Mouse (Mus musculus): ENCODE results near the gene Axdnd1. TPM values are rescaled to one million over a fixed set of nuclear protein-coding genes. Genes with fewer than 3 reads are reported as not detected.
A peak's percentile ranks its signal among the peaks of the same experiment; 100 is the strongest.
"Not testable (repeated sequence)": the region's sequence is repeated elsewhere in the genome, so short reads cannot be mapped to it uniquely, and the experiment has no call there.

Gene Axdnd1
- total RNA-seq, 2 experiments from 2014 or later: 5.3 to 8.7 TPM

DNA sequence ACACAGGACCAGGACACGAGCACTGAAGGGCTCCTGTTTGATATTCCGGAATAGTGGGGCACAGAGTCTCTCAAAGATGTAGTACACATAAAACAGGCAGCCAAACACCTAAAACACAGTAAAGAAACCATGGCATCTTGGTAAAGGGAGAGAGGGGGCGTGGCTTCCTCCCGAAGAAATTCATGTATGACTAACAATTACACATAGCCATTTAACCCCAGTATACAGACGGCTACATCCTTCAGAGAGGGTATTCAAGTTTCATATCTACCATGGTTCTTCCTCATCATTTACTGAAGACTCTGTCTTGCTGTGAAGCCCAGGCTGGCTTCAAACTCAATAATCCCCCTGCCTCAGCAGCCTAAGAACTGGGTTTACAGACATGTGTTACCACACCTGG, 16.8 kb upstream of the Axdnd1 start:
- no peak for DNase-seq (ENCODE audit: low spot score in 2 of 2)

DNA sequence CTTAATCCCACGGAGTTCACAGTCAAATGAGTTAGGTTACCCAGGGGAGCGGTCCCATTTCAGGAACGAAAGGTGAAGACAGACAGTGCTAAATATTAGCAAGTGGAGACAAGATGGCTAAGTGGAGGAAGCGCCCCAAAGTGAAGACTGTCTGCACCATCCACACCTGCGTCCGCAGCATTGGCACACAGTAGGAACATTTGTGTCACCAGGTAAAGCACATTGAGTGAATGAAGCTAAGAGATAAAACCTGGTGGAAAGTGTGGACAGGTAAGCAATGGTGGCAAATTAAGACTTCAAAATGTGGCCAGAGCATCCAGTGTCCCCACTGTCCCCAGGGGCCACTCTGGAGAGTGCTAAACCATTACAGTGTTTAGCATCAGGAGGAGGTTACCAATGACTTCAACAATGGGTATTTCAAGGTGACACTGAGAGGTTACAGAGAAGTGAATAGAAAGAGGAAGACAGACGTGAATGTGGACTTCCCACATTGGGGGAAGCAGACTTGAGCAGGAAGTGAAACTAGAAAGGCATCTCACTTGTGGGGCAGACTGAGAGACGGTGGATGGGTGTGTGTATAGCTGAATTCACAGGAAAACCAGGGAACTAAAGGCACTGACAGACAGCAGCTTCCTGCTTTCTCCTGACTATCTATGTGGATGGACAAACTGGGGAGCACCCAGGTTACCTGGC, 16.2 kb upstream of the Axdnd1 start:
- no peak for DNase-seq (ENCODE audit: low spot score in 2 of 2)

DNA sequence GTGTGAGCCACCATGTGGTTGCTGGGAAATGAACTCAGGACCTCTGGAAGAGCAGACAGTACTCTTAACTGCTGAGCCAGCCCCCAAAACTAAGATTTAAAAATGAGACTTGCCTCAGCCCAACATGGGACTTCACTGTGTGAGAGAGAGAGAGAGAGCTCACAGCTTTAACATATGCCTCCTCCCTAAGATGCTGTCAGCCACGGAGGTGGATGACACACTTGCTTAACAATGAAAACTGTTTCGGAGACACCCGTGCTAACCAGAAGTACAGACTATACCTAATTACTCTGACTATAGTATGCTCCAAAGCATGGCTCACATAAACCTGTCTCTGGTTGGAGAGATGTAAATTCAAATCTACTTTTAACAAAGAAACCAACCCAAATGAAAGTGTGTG, 12.5 kb upstream of the Axdnd1 start:
- DNase-seq (ENCODE audit: low spot score in 2 of 2): no peak

DNA sequence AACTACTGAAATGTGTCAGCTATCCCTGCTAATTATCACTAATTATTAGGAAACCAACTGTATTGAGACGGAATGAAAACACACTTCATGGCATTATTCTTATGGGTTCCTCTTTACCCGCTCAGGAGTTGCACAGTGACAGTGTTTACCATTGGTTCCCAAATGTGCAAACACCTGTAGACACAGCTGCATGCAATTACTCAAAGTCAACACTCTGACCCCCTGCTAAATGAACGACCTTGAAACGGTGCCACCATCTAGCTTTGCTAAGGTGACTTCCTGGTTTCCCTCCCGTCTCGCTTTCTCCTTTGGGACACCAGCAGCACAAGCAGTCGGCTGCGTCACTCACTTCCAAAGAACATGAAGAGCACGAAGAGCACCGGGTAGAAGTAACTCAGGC, 11.5 kb upstream of the Axdnd1 start:
- DNase-seq (ENCODE audit: low spot score in 2 of 2): no peak

DNA sequence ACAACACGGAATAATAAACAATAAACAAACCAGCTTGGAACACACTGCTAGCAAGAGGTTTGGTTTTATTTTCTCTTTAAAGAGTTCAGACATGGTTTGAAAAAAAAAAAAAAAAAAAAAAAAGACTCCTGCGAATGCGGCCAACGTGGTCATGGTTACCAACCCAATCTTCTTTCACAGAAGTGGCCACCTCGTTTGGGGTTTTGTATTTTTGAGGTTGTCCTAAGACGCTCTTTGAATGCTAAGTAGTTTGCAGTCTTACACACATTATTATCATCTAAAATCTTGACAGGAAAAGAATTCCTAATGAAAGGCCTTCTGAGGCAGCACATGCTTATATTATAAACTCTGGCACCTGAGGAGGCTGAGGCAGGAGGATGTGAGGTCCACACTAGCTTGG, 7.5 kb upstream of the Axdnd1 start:
- no peak for DNase-seq (ENCODE audit: low spot score in 2 of 2)

DNA sequence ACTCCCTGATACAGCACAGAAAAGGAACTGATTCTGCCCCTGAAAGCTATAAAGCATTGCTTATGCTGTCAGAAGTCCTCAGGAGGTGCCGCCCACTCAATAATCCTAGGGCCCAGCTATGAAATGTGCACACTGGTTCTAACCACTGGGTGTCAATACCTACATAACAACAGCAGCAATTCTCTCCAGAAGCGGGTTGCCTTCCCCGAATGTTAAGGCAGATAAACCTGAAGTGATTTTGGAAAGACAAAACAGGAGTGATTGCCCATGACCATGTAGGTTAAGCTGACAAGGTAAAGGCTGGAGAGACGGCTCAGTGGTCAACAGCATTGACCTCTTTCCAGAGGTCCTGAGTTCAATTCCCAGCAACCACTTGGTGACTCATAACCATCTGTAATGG, 4.8 kb upstream of the Axdnd1 start:
- DNase-seq (ENCODE audit: low spot score in 2 of 2): no peak

DNA sequence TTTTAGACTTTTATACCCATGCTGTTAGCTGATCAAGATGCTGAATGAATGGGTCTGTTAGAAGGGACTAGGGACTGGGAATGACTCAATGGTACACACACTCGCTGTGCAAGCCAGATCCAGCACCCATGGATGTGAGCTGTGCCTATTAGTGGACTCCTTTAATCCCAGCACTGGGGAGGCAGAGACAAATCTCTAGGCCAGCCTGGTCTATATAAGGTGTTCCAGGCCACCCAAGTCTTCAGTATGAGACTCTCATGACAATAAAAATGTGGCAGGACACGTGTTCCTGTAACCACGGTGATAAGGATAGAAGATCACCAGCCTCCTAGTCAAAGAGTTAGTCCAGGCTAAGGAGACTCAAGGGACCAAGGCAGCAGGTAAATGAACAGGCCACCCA, 3.1 kb upstream of the Axdnd1 start:
- no peak for DNase-seq (ENCODE audit: low spot score in 2 of 2)

DNA sequence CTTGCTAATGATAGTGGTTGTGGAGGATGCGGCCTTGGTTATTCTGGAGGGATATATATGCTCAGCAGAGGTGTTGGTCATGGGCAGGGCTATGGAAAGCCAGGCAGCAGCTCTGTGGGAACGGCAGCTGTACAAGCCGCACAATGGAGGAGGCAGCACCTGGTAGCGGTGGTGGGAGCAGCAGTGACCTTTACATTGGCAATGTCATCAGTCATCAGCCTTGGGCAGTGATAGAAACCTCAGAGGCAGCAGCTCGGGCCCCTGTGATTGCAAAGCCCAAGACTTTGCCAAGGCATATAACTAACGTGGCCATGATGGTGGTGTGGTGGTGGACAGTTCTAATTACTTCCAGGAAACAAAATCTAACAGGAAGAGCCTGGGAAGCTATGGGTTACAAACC, 2.5 kb upstream of the Axdnd1 start:
- no peak for DNase-seq (ENCODE audit: low spot score in 2 of 2)

DNA sequence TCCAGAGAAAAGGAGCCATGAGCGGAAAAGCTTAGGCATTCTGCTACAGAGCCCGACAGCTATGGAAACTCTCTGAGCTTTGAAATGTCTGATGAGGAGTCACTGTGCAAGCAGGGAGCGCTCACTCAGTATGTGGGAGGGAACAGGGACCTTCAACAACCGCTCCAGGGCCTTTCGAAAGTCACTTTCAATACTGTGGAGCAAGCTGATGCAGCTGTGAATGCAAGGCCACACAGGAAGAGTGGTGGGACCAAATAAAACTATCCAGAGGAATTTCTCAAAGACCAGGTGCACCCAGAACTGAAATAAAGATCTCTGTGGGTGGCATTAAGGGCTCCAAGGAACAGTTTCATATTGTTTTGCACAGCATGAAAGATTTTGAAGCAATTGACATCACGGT, 1.9 kb upstream of the Axdnd1 start:
- no peak for DNase-seq (ENCODE audit: low spot score in 2 of 2)

DNA sequence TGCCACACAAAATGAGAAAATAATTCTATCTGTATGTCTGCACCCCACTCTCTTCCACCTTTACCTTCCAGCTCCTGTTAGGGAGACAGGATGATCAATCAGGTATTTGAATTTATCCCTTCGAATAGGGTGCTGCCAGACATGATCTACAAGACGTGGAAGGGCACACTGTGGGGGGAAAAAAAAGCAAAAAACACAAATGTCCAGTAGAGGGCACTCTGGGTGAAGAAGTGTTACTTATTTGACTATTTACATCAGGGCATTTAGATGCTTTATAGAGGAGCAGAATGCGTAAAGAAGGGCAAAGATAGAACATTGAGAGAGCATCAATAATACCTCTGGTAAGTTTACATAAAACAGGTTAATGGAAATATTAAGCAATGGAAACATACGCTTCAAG, 2.8 kb downstream of the Axdnd1 start:
- DNase-seq (ENCODE audit: low spot score in 2 of 2): peak in 1 of 2 experiments; percentile 26

DNA sequence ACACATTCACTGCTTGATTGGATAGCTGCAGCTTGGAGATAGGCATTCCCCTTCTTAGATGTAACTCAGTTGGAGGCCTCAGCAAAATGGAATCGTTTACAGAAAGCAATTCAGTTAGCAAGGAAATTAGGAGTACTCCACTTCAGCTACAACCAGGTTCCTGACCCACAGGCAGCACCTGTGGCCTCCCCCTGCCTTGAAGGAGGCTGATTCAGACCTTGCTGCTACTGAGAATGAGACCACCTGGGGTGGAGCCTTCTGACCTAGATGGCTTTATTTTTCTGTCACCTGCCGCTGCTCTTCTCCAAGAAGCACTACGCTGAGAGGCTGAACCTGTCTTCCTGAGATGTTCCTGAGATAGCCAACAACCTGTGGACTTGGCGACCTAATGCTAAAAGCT, 12.4 kb downstream of the Axdnd1 start:
- no peak for DNase-seq (ENCODE audit: low spot score in 2 of 2)

DNA sequence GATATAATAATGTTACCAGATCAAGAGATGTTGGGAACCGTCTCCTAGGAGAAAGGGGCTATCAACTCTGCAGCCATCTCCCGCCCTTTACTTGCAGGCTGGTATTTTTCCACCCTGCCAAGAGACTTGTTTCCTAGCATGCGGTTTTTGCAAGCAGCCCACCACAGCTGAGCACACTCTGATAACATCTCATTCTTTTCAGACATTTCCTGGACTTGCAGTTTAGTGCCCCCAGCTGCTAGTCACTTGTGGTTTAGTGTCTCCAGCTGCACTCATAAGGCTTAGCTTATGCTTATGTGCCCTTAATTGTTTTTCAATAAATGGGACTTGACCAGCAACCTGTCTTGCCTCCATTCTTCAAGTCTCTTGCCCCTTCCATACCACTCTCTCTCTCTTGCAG, 13.0 kb downstream of the Axdnd1 start:
- no peak for DNase-seq (ENCODE audit: low spot score in 2 of 2)

DNA sequence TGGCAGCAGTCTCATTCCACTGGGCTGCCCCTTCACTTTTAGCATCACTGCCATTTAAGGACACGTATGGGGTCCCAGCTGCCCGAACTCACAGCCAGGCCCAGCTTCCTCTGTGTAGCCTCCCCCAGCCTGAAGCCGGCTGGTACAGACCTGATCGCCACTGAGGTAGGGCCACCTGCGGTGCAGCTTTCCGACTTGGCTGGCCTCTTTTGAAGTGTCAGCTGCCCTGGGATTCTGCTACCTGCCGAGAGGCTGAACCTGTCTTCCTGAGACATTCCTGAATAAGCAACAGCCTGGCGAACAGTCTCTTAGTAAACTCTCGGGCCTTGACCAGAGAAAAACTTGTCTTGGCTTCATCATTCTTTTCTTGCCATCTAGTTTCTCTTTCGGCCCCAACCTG, 17.7 kb downstream of the Axdnd1 start:
- no peak for DNase-seq (ENCODE audit: low spot score in 2 of 2)

DNA sequence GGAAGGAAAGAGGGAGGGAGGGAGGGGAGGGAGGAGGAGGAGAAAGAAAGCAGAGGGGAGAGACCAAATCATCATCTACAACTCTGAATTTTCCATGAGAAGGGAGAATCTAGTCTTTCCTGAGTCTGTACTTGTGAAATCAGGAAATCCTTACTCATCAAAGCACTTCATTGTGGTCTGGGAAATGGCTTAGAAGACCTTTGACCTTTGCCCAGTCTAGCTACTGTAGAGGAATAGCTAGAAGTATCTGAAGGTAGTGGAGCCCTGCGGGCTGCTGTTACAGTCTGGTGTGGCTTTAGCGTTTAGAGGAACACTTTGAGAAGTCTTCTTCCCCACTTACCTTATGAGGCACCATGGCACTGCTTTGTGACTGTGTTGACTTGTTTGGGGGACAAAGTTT, 18.5 kb downstream of the Axdnd1 start:
- no peak for DNase-seq (ENCODE audit: low spot score in 2 of 2)

DNA sequence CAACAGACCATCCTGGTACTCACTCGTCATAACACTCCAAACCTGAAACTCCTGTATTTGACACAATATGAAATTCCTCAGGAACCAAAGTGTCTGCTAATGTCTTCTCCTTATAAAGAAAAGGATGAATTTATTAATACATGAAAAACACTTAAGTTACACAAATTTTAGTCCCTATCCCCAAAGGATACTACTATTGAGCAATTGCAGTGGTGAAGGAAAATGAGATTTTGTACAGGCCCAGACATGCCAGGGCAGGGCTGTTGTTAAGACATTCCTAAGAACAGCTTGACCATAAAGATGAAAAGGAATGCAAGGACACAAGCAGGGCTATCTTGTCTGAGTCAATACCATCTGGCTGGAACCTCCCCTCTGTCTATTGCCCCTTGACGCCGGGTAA, 20.8 kb downstream of the Axdnd1 start:
- DNase-seq (ENCODE audit: low spot score in 2 of 2): not testable (repeated sequence)

DNA sequence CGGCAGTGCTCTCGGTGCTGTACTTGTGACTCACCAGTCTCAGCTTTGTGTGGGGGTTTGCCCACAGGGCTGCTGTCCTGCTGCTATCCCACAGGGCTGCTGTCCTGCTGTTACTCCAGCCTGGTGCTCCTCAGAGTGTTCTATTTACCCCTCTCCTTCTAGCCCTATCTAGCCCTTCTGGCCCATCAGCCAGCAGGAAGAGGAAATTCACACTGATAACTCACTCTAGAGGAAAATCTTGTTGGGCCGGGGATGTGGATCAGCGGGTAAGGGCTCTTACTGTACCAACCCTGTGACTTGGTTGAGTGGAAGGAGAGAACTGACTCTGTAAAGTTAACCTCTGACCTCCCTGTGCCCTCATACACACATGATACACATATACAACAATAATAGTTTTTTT, 27.8 kb downstream of the Axdnd1 start:
- DNase-seq (ENCODE audit: low spot score in 2 of 2): no peak

DNA sequence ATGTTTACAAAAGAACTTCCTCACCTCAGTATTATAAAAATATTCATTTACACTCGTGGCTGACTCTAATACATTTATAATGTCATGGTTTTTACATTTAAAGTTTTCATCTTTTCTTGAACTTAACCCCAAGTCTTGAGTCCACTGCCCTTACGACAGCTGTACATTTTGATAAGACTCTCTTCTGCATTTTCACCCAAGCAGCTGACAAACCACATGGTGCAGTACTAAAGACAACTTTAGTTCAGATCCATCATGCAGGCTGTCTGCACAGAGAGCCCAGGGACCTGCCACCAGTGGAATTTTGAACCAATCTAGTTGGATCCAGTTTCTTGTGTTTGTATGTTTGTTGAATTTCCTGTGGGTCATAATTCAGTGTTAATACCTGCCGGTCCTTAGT, 34.1 kb downstream of the Axdnd1 start:
- no peak for DNase-seq (ENCODE audit: low spot score in 2 of 2)

DNA sequence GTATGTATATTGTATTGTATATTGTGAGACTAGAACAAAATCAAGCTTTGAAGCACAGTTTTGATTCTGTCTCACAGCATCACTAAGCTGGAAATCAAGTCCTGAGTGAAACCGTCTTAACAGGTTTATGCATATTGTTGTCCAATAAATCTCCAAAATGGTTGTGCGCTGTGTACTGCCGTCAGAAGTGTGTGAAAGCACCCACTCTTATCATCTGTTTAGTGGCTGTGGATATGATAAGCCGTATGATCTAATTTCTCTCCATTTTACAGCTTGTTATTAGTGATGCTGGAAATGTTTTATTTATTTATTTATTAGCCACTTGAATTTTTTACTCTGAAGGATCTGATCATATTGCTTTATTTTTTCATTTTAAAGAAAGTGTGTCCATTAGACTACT, 34.7 kb downstream of the Axdnd1 start:
- no peak for DNase-seq (ENCODE audit: low spot score in 2 of 2)

DNA sequence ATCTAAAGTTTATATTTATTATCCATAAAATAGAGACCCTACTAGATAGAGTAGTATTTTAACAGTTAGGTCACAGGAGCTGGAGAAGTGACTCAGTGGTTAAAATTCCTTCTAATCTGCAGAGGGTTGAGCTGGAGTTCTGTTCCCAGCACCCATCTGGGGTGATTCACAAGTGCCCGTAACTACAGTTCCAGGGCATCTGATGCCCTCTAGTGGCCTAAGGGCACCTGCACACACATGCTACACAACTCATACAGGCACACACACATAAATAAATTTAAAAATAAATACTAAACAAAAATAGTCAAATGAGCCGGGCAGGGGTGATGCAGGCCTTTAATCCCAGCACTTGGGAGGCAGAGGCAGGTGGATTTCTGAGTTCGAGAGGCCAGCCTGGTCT, 39.7 kb downstream of the Axdnd1 start:
- no peak for DNase-seq (ENCODE audit: low spot score in 2 of 2)

DNA sequence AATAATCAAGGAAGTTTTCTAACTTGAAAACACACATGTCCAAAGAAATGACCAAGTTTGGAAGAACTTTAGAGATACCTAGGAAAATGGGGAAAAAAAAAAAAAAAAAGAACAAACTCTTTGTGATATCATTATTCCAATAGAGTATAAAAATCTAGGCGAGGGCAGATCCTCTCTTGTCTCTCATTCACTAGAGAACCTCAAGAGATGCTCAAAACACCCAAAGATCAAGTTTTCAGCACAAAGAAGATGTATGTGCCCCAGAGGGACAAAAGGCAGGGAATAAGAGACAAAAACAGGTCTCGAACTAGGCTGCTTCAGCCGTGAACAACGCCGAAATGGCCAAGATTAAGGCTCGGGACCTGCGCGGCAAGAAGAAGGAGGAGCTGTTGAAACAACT, 55.2 kb downstream of the Axdnd1 start, which contains the start of gene Gm2000:
Gm2000 (plus strand) TSS at position 301 of the 400 bp plus-strand sequence.
- DNase-seq (ENCODE audit: low spot score in 2 of 2): no peak

DNA sequence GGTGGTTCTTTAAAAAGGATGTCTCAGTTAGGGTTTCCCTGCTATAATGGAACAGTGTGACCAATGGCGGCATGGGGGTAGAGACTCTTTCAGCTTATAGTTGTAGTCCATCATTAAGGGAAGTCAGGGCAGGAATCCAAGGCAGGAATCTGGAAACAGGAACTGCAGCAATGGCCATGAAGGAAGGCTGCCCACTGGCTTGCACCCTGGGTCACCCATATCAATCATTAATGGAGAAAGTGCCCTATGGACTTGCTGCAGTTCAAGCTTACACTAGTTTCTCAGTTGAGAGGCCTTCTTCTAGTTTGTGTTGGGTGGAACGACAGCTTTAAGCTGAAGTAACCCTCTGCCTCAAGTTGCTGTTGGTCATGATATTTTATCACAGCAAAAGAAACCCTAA, 68.5 kb downstream of the Axdnd1 start:
- no peak for DNase-seq (ENCODE audit: low spot score in 2 of 2)

DNA sequence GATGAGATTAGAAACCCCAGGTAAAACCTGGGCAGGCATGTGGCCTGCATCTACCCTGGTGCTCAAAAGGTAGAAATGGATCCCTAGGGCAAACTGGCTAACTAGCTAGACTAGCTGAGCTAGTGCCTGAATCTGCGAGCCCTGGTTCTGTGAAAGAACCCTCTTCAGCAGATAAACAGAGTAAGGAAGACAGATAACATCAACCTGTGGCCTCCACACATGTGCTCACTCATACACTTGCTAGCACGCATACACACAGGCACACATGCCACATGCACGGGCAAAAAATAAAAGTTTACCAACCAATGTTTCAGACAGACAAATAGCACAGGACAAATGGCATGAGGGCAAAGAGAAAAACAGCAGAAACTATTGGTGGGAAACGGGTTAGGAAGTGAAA, 70.5 kb downstream of the Axdnd1 start:
- no peak for DNase-seq (ENCODE audit: low spot score in 2 of 2)

DNA sequence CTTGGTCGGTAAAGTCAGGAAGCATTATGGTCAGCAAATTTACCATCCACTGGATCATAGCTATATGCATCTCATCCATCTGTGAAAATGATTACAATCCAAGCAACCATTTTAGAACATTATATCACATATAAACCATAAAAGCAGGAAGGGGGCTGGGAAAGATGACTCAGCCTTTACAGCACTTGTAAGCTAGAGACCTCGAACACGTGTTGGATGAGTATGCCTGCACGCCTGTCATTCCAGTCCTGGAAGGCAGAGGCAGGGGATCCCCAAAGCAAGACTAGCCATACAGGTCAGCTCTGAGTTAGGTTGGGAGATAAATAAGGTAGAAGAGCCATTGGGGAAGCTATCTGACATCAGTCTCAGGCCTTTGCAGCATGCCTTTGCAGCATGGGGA, 71.9 kb downstream of the Axdnd1 start:
- DNase-seq (ENCODE audit: low spot score in 2 of 2): no peak

DNA sequence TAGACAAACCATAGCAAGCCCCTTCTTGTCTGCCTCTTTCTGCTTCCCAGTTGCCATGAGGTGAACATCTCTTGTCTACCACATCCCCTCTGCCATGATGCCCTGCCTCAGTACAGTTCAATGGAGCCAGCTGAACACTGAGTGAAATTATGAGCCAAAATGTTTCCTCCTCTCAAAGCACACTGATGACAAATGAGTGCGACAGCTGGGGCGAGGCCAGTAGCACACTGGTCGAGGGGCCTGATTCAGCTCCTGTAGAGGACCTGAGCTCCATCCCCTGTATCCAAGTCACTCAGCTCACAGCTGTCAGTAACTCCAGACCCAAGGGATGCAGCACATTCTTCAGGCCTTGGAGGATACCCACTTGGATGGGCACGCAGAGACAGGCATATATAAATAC, 75.3 kb downstream of the Axdnd1 start:
- DNase-seq (ENCODE audit: low spot score in 2 of 2): no peak

Measured in adrenal gland, adult 18-20 months (tissue).